Mouse (Mus musculus) erythroblast, embryonic 14.5 days (primary cell): ENCODE results near the gene Cryz. TPM values are rescaled to one million over a fixed set of nuclear protein-coding genes. Genes with fewer than 3 reads are reported as not detected.

Experiments used
- H3K27me3 ChIP-seq: 2 replicates; pipeline ENCODE4 v1.6.1; 2012; ENCODE audit warnings: inconsistent platforms; ENCODE audit not compliant: control insufficient read depth
- H3K36me3 ChIP-seq: 2 replicates; pipeline ENCODE4 v1.6.1; 2012; ENCODE audit warnings: mild to moderate bottlenecking, inconsistent platforms; ENCODE audit not compliant: control insufficient read depth
- H3K4me1 ChIP-seq: 2 replicates; pipeline ENCODE4 v1.6.1; 2012; ENCODE audit warnings: inconsistent platforms; ENCODE audit not compliant: control insufficient read depth
- H3K4me3 ChIP-seq: replicated peaks from 2 replicates; pipeline ENCODE3; 2012; ENCODE audit warnings: moderate library complexity, mild to moderate bottlenecking, inconsistent platforms
- H3K9me3 ChIP-seq: 2 replicates; pipeline ENCODE4 v1.6.1; 2012; ENCODE audit warnings: low read length, inconsistent platforms, mixed read lengths; ENCODE audit not compliant: control insufficient read depth
- GATA1 ChIP-seq: IDR thresholded peaks from 2 replicates; pipeline ENCODE4 v1.6.1; 2012; ENCODE audit warnings: low read length, inconsistent platforms, mixed read lengths
- TAL1 ChIP-seq: IDR thresholded peaks from 3 replicates; pipeline ENCODE4 v1.6.1; 2012; ENCODE audit warnings: low read length, inconsistent platforms, mixed read lengths
- polyA plus RNA-seq: library from polyadenylated mRNA; stranded (reverse); fragments of >175 nt; gene quantifications from 2 replicates; pipeline ENCODE4 v1.2.3, GENCODE M21; 2012

The Cryz gene
- polyA plus RNA-seq, 1 experiment = 0.22 TPM

- Histone ChIP-seq H3K36me3 (no peaks in the 10 kb centered on the region), H3K9me3 (peaks cover 9% of the 10 kb centered on the region)
- TF ChIP-seq GATA1 = no peak
- no peak for TF ChIP-seq TAL1
Observed at GRCm38 (mm10) chr3:154655711-154656110, 59.2 kb downstream of the Cryz start.

GRCm38 (mm10) chr3:154663545-154663944, 67.0 kb downstream of the Cryz start, which contains the start of gene Erich3:
Gene Erich3, plus strand, starts transcription at chr3:154663859.
- H3K4me3 ChIP-seq = no peak within 1 kb of the TSS

More at GRCm38 (mm10) chr3:154655711-154656110, 59.2 kb downstream of the Cryz start:
- Histone ChIP-seq H3K4me1 (no peaks in the 10 kb centered on the region), H3K4me3 (no peak overlapping the region), H3K27me3 (no peaks in the 10 kb centered on the region)

GRCm38 (mm10) chr3:154663976-154664581, 67.6 kb downstream of the Cryz start:
- TF ChIP-seq TAL1 (no peak), GATA1 (no peak)
- no peak overlapping the region for H3K4me3 ChIP-seq
- H3K36me3 ChIP-seq = no peaks in the 10 kb centered on the region
- peaks cover 31% of the 10 kb centered on the region for H3K27me3 ChIP-seq
- peaks cover 10% of the 10 kb centered on the region; the same call in 1 of the 2 replicates for H3K9me3 ChIP-seq
- no peaks in the 10 kb centered on the region for H3K4me1 ChIP-seq

More at GRCm38 (mm10) chr3:154663545-154663944, 67.0 kb downstream of the Cryz start, which contains the start of gene Erich3:
- no peaks in the 10 kb centered on the region for H3K4me1 ChIP-seq
- H3K27me3 ChIP-seq = peaks cover 31% of the 10 kb centered on the region
- H3K9me3 ChIP-seq = peaks cover 10% of the 10 kb centered on the region; the same call in 1 of the 2 replicates
- H3K36me3 ChIP-seq = no peaks in the 10 kb centered on the region
- TF ChIP-seq TAL1 (no peak), GATA1 (no peak)

- no peak overlapping the region for H3K4me3 ChIP-seq
- H3K4me1 ChIP-seq = no peaks in the 10 kb centered on the region
- no peak for TF ChIP-seq GATA1
- no peak for TF ChIP-seq TAL1
- H3K36me3 ChIP-seq = no peaks in the 10 kb centered on the region
- H3K27me3 ChIP-seq = peaks cover 31% of the 10 kb centered on the region
- peaks cover 10% of the 10 kb centered on the region; the same call in 1 of the 2 replicates for H3K9me3 ChIP-seq
Observed at GRCm38 (mm10) chr3:154664636-154665035, 68.1 kb downstream of the Cryz start.

- Histone ChIP-seq H3K27me3 (peaks cover 21% of the 10 kb centered on the region), H3K4me1 (no peaks in the 10 kb centered on the region), H3K9me3 (no peaks in the 10 kb centered on the region; the same call in 1 of the 2 replicates), H3K36me3 (no peaks in the 10 kb centered on the region), H3K4me3 (no peak overlapping the region)
- TF ChIP-seq GATA1 (no peak), TAL1 (no peak)
Observed at GRCm38 (mm10) chr3:154668485-154668884, 72.0 kb downstream of the Cryz start.

- no peak overlapping the region for H3K4me3 ChIP-seq
- no peaks in the 10 kb centered on the region for H3K9me3 ChIP-seq
- peaks cover 1% of the 10 kb centered on the region; the same call in 1 of the 2 replicates for H3K27me3 ChIP-seq
- H3K4me1 ChIP-seq = no peaks in the 10 kb centered on the region
- TF ChIP-seq GATA1 (no peak), TAL1 (no peak)
- H3K36me3 ChIP-seq = no peaks in the 10 kb centered on the region
Observed at GRCm38 (mm10) chr3:154670584-154670983, 74.1 kb downstream of the Cryz start.

GRCm38 (mm10) chr3:154671013-154671412, 74.5 kb downstream of the Cryz start:
- Histone ChIP-seq H3K9me3 (no peaks in the 10 kb centered on the region), H3K27me3 (no peaks in the 10 kb centered on the region), H3K36me3 (no peaks in the 10 kb centered on the region), H3K4me1 (no peaks in the 10 kb centered on the region), H3K4me3 (no peak overlapping the region)
- TF ChIP-seq TAL1 (no peak), GATA1 (no peak)

Other genes starting within 250 kb of the Cryz start
- gene Tyw3, start 393 bp downstream of the Cryz start, polyA plus RNA-seq = 0.13 and 0.17 TPM in 2 replicates
- not detected in 2 replicates for gene Erich3, start 67.1 kb downstream of the Cryz start, polyA plus RNA-seq